Mouse (Mus musculus) intestine, embryonic 16.5 days (tissue): Measurements from ENCODE around the gene Slc38a11. TPM values are rescaled to one million over a fixed set of nuclear protein-coding genes. Genes with fewer than 3 reads are reported as not detected.

ENCODE experiments used
- ATAC-seq: fragments of 200-750 bp; cut with Nextera tagmentation; 2 replicates; pipeline ENCODE4 v1.8.0; 2017; ENCODE audit warnings: moderate TSS enrichment, moderate library complexity
- H3K27ac ChIP-seq: fragments of 300-500 bp; sonication (generic); 2 replicates; pipeline ENCODE4 v1.5.1; 2014; ENCODE audit warnings: mild to moderate bottlenecking, low read length
- H3K27me3 ChIP-seq: fragments of 300-500 bp; sonication (generic); replicated peaks from 2 replicates; pipeline ENCODE4 v1.6.1; 2014; ENCODE audit warnings: low read length, control low read depth, mixed read lengths; ENCODE audit not compliant: control insufficient read depth, insufficient read depth
- H3K36me3 ChIP-seq: fragments of 300-500 bp; sonication (generic); 2 replicates; pipeline ENCODE4 v1.6.1; 2014; ENCODE audit warnings: low read length, control low read depth; ENCODE audit not compliant: control insufficient read depth, insufficient read depth
- H3K4me1 ChIP-seq: fragments of 300-500 bp; sonication (generic); 2 replicates; pipeline ENCODE4 v1.6.1; 2014; ENCODE audit warnings: low read length, control low read depth, mixed read lengths; ENCODE audit not compliant: control insufficient read depth, insufficient read depth
- H3K4me2 ChIP-seq: fragments of 300-500 bp; sonication (generic); 2 replicates; pipeline ENCODE4 v1.6.1; 2014; ENCODE audit warnings: low read depth, low read length, control low read depth
- H3K4me3 ChIP-seq: fragments of 300-500 bp; sonication (generic); 2 replicates; pipeline ENCODE4 v1.5.1; 2014; ENCODE audit warnings: mild to moderate bottlenecking, low read length
- H3K9ac ChIP-seq: fragments of 300-500 bp; sonication (generic); 2 replicates; pipeline ENCODE4 v1.6.1; 2014; ENCODE audit warnings: low read depth, low read length
- H3K9me3 ChIP-seq: fragments of 300-500 bp; sonication (generic); 2 replicates; pipeline ENCODE4 v1.6.1; 2016; ENCODE audit warnings: low read length, control low read depth; ENCODE audit not compliant: control insufficient read depth
- WGBS: fragments of 180-500 bp; shearing (Covaris S2); extraction: QIAGEN DNeasy Blood & Tissue Kit; methylation state at CpG from one replicate; pipeline ENCODE4 v1.1.7; 2014; 5-methylcytosine and 5-hydroxymethylcytosine counted together
- polyA plus RNA-seq: library from polyadenylated mRNA; unstranded; fragments of >200 nt; fragmentation: Nextera tagmentation; extraction: Ambion mirVana; gene quantifications from 2 replicates; pipeline ENCODE4 v1.2.1, GENCODE M21; 2015

The Slc38a11 gene
- polyA plus RNA-seq, 1 experiment from 2014 or later: 0.57 TPM

GRCm38 (mm10) chr2:65294092-65294491, 69.7 kb downstream of the Slc38a11 start:
- no peaks in the 10 kb centered on the region for H3K4me1 ChIP-seq
- H3K27ac ChIP-seq: no peak overlapping the region
- H3K27me3 ChIP-seq: no peaks in the 10 kb centered on the region
- no peak overlapping the region for H3K4me3 ChIP-seq
- ATAC-seq: peak; percentile 67
- no peak overlapping the region for H3K4me2 ChIP-seq
- WGBS: 75% methylated on average over 8 of the region's 8 CpGs
- no peak overlapping the region for H3K9ac ChIP-seq
- no peaks in the 10 kb centered on the region for H3K9me3 ChIP-seq
- H3K36me3 ChIP-seq: no peaks in the 10 kb centered on the region

GRCm38 (mm10) chr2:65293411-65293810, 70.4 kb downstream of the Slc38a11 start:
- Histone ChIP-seq H3K27ac (no peak overlapping the region), H3K27me3 (no peaks in the 10 kb centered on the region), H3K36me3 (no peaks in the 10 kb centered on the region), H3K9ac (no peak overlapping the region), H3K9me3 (no peaks in the 10 kb centered on the region), H3K4me3 (no peak overlapping the region), H3K4me2 (no peak overlapping the region), H3K4me1 (no peaks in the 10 kb centered on the region)
- 89% methylated on average over 8 of the region's 8 CpGs for WGBS
- ATAC-seq: no peak

DNA sequence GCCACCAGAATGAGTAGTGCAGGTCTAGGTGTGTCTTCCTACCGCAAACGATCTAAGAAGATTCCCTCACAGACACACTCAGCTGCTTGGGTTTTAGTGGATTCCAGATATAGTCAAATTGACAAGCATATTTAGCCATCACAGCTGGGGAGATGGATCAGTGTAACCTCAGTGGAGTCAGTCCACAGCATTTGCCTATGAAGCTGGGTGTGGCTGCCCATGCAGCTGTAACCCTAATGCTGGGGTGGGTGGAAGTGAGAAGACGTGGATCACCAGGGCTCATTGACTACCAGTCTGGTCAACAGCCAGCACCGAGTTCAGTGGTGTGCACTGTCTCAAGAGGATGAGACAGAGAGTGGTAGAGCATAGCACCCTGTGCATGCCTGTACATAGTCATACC, 74.1 kb downstream of the Slc38a11 start:
- Histone ChIP-seq H3K4me1 (0 out of 2 replicates have a peak, but pooled peaks cover 6% of the 10 kb centered on the region), H3K4me2 (no peak overlapping the region), H3K4me3 (no peak overlapping the region), H3K9me3 (no peaks in the 10 kb centered on the region), H3K36me3 (no peaks in the 10 kb centered on the region), H3K27ac (no peak overlapping the region), H3K27me3 (no peaks in the 10 kb centered on the region), H3K9ac (no peak overlapping the region)
- ATAC-seq: no peak
- 86% methylated on average over 4 of the region's 4 CpGs for WGBS

- H3K27ac ChIP-seq: no peak overlapping the region
- no peaks in the 10 kb centered on the region for H3K27me3 ChIP-seq
- H3K9me3 ChIP-seq: no peaks in the 10 kb centered on the region
- ATAC-seq: no peak
- no peak overlapping the region for H3K4me2 ChIP-seq
- H3K4me3 ChIP-seq: no peak overlapping the region
- WGBS: 67% methylated on average over 1 of the region's 1 CpGs
- H3K9ac ChIP-seq: no peak overlapping the region
- 0 out of 2 replicates have a peak, but pooled peaks cover 6% of the 10 kb centered on the region for H3K4me1 ChIP-seq
- no peaks in the 10 kb centered on the region for H3K36me3 ChIP-seq
Observed at GRCm38 (mm10) chr2:65288696-65289095, 75.1 kb downstream of the Slc38a11 start.

- no peak for ATAC-seq
- Histone ChIP-seq H3K36me3 (no peaks in the 10 kb centered on the region), H3K9ac (no peak overlapping the region), H3K4me1 (0 out of 2 replicates have a peak, but pooled peaks cover 6% of the 10 kb centered on the region), H3K4me3 (no peak overlapping the region), H3K27ac (no peak overlapping the region), H3K27me3 (no peaks in the 10 kb centered on the region), H3K4me2 (no peak overlapping the region), H3K9me3 (no peaks in the 10 kb centered on the region)
- WGBS: 46% methylated on average over 3 of the region's 3 CpGs
Observed at GRCm38 (mm10) chr2:65285380-65285779, 78.5 kb downstream of the Slc38a11 start.

DNA sequence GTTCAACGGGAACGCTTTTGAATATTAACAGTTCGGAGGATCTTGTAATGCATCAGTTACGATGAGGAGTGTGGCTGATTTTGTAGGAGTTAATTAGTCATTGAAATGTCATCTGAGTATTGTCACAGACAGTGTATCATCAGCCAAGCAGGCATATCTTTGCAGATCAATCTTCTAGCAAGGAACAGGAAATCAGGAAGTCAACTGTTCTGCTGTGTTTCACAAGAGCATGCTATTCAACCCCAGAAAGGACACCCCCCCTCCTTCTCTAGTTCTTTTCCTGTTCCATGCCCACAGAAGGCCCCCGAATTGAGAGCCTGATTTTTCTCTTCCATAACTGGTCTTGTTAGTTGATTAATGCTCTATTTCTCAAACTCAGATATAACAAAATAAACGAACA, 80.9 kb downstream of the Slc38a11 start:
- H3K9me3 ChIP-seq: no peaks in the 10 kb centered on the region
- no peaks in the 10 kb centered on the region for H3K27me3 ChIP-seq
- ATAC-seq: no peak
- no peak overlapping the region for H3K9ac ChIP-seq
- H3K4me1 ChIP-seq: peaks cover 10% of the 10 kb centered on the region; the same call in 1 of the 2 replicates
- whole genome bisulfite sequencing: 89% methylated on average over 6 of the region's 6 CpGs
- no peak overlapping the region for H3K27ac ChIP-seq
- H3K4me3 ChIP-seq: no peak overlapping the region
- no peaks in the 10 kb centered on the region for H3K36me3 ChIP-seq
- no peak overlapping the region for H3K4me2 ChIP-seq

DNA sequence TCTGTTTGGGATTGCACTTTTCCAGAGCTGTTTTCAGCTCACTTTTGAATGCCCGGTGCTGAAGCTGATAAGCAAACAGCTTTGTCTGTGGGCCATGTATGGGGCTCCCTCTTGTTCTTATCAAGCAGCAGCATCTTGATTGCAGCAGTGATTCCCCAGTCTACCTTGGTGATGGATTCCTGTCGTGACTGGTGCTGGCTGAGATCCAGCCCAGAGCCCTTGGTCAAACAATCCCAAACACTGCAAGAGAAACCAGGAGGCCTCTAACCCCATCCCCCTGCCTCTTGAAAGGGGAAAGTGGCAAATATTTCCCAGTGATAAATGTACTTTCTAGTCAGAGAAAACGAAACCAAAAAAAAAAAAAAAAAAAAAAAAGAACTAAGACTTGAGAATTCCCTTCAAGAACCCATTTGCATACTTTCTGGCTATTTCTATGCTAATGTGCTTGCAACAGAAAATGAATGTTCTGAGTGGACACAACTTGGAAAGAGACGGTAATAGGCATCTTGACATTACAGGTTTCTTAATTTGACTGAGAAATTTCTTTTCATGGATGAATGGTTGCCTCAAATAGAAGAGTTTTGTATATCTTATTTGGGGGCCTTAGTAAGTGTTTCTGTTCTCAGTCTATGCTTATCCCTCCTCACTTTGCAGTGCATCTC, 84.7 kb downstream of the Slc38a11 start:
- 22% methylated on average over 4 of the region's 4 CpGs for WGBS
- no peak for ATAC-seq
- H3K27me3 ChIP-seq: no peaks in the 10 kb centered on the region
- no peaks in the 10 kb centered on the region for H3K36me3 ChIP-seq
- no peaks in the 10 kb centered on the region for H3K9me3 ChIP-seq
- no peak overlapping the region for H3K4me3 ChIP-seq
- H3K9ac ChIP-seq: no peak overlapping the region
- H3K27ac ChIP-seq: no peak overlapping the region; the same call in 1 of the 2 replicates
- H3K4me2 ChIP-seq: no peak overlapping the region
- peaks cover 4% of the 10 kb centered on the region; the same call in 1 of the 2 replicates for H3K4me1 ChIP-seq

DNA sequence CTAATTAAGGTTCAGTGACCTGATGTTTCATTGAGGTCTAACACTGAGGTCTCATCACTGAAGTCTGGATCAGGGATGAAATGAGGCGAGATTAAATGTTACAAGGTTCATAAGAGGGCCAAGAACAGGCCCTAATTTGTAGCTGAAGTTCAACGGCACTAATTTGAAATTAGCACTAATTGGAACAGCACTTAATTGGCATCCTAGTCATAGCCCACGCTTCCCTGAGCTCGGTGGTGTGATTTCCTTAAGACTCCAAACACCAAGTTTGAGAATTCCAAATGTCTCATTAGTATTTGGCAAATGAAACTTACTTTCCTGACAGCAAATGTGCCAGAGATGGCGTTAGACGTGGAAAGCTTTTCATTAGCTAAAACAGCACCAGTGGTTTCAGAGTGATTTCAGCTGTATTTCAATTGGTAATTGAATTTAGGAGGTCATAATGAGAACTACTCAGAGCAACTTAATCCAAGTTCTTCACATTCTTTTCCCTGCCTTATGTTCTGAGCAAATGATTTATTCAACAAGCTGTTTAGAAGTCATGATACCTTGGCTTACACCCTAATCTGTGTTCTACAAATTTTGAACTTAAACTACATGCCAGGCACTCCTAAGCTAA, 88.3 kb downstream of the Slc38a11 start:
- no peak overlapping the region for H3K9ac ChIP-seq
- ATAC-seq: no peak
- no peaks in the 10 kb centered on the region for H3K9me3 ChIP-seq
- H3K27me3 ChIP-seq: no peaks in the 10 kb centered on the region
- H3K4me2 ChIP-seq: no peak overlapping the region
- WGBS: 81% methylated on average over 6 of the region's 6 CpGs
- H3K4me3 ChIP-seq: no peak overlapping the region
- H3K36me3 ChIP-seq: no peaks in the 10 kb centered on the region
- peaks cover 4% of the 10 kb centered on the region; the same call in 1 of the 2 replicates for H3K4me1 ChIP-seq
- H3K27ac ChIP-seq: no peak overlapping the region

GRCm38 (mm10) chr2:65273910-65274309, 89.9 kb downstream of the Slc38a11 start:
- H3K9ac ChIP-seq: no peak overlapping the region
- 64% methylated on average over 2 of the region's 2 CpGs for WGBS
- H3K27me3 ChIP-seq: no peaks in the 10 kb centered on the region
- H3K4me3 ChIP-seq: no peak overlapping the region
- no peak overlapping the region for H3K4me2 ChIP-seq
- H3K36me3 ChIP-seq: no peaks in the 10 kb centered on the region
- no peak overlapping the region for H3K27ac ChIP-seq
- no peak for ATAC-seq
- H3K4me1 ChIP-seq: peaks cover 2% of the 10 kb centered on the region; the same call in 1 of the 2 replicates
- no peaks in the 10 kb centered on the region for H3K9me3 ChIP-seq
